Mouse (Mus musculus) thymus, postnatal 36 days (tissue): Measurements from ENCODE around the gene Ephb4.

ENCODE experiments used
- DNase-seq, 2 experiments: peaks; one replicate each; pipeline ENCODE4 v3.0.0; 2022; ENCODE audit warnings: mixed read lengths in 2 of 2

Gene Ephb4

DNA sequence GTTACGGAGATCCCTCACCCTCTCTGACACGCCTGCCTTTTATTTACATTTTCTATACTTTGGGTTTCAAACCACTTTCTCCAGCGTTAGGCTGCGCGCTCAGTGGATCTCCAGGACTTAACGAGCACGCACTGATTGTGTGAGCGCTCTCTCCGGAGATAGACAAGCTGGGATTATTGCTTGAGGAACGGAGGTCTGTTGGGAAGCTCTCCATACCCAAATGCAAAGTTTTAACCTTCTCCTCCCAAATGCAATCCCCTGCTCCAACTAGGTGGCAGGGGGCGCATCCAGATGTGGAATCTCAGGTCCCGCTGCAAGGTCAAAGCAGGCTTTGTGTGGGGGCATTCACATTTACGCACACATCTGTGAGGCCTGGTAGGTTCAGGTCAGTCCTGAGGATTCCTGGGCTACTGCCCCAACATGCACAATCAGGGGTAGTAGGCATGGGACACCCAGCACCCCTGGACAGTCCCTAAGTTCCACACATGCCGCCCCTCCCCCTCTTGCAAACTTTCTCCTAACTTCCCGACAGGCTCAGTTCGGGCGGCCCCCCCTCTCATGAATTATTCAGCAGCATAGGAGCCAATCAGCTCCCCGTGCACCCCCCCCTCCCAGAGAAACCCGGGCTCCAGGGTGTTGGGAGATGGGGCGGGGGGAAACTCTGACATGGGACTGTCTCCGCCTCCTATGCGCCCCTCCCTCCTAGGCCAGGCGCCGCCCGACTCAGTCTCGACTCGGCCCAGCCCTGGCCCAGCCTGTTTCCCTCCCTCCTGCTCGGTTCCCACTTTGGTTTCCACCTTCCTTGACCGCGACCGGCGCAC lies at the start of gene Ephb4:
Ephb4 (plus strand) TSS at position 726 of the 821 bp plus-strand sequence.
- no peak for DNase-seq

DNA sequence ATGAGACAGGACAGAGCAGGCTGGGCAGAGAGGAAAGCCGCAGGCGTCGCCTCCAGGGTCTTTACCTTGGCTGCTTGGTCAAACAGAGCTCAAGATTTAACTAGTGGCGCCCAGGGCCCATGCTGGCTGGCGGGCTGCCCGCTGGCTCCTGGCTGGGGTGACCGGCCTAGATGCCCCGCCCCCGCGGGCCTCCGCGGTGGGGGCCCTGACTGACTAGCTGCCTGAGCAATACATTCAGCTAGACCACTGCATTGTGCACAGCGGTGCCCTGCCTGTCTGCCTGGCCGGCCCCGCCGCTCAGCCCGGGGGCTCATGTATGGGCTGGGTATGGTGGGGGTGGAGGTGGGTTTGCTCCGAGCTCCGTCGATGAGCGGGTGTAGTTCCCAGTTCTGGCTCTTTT lies 48.7 kb upstream of the Ephb4 start:
- no peak for DNase-seq

DNA sequence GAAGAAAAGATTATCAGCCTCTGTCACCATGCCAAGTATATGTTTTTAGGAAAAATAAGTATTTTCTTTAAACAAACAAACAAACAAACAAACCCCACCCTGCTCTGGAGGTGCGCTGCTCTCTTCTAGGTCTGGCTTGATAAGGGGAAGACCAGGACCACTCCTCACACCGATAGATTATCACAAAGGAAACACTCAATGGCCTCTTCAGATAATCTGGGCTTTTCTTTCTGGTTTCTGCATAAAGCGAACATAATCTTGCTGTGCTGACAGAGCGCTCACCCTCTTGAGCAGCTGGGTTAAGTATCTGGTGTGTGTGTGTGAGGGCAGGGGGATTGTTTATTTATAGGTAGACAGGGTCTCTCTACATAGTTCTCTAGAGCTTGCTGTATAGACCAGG lies 46.3 kb upstream of the Ephb4 start:
- DNase-seq = no peak

DNA sequence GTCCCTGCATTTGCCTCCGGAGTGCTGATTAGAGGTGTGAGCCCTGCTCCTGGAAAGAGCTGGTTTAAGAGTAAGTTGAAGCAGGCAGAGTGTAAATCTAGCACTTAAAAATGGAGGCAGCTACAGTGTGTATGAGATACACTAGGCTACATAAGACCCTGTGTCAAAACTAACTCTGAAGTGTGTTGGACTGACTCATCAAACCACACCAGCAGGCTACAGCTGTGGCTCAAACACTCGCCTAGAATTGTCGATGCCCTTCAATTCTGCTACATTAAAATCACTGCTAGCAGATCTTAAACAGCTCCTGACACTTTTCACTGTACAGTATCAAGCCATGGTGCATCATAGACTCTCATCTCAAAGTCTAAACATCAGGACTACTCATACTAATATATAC lies 45.7 kb upstream of the Ephb4 start:
- DNase-seq = no peak

DNA sequence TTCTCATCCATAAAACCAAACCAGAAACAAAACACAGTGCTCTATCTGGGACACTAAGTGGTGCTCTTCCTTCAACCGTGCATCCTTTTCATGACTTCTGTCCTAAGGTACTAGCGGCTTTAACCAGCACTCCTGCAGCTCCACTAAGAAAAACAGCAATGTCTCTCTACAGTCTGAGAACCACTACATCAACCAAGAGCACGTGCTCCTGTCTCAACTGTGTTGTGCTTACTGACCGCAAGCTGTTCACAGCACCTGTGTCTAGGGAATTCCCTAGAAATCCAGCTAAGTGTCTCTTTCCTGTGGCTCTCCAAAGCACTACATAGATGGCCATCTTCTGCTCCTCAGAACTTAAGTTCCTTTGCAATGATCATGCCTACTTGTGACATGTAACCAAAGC lies 45.1 kb upstream of the Ephb4 start:
- no peak for DNase-seq

DNA sequence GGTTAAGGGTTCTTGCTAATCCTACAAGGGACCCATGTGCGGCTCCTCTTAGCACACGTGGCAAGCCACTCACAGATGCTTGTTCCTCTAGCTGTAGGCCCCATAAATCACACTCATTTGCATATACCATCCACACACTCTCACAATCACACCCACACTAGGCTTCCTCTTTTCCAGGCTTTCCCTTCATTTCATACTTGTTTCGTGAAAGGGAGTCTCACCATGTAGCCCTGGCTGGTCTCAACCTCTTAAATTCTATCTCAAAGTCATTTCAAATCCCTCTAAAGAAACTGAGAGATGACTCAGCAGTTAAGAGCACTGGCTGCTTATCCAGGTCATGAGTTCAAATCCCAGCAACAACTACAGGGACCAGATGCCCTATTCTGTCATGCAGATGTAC lies 44.1 kb upstream of the Ephb4 start:
- DNase-seq = no peak

DNA sequence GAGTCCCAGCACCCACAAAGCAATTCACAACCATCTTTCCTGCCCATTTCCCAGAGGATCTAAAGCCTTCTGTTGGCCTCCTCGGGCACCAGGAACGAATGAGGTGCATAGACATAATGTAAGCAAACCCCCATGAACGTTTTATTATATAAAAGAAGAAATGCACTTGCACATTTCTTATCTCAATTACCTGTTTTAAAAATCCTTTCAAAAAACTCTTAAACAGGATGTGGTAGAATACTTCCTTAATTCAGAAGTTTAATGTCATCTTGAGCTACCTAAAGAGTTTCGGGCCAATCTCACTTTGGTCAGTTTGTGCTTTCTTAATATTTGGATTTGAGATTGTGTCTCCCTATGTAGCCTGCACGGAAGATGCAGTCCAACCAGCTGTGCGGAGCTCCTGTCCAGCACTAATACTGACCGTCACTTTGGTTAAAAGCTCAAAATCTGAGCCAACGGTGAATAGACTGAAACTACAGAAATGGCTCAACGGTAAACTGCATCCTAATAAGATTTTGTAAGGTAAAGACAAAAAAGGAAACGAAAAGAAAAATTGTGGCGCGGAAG lies 43.4 kb upstream of the Ephb4 start:
- no peak for DNase-seq

DNA sequence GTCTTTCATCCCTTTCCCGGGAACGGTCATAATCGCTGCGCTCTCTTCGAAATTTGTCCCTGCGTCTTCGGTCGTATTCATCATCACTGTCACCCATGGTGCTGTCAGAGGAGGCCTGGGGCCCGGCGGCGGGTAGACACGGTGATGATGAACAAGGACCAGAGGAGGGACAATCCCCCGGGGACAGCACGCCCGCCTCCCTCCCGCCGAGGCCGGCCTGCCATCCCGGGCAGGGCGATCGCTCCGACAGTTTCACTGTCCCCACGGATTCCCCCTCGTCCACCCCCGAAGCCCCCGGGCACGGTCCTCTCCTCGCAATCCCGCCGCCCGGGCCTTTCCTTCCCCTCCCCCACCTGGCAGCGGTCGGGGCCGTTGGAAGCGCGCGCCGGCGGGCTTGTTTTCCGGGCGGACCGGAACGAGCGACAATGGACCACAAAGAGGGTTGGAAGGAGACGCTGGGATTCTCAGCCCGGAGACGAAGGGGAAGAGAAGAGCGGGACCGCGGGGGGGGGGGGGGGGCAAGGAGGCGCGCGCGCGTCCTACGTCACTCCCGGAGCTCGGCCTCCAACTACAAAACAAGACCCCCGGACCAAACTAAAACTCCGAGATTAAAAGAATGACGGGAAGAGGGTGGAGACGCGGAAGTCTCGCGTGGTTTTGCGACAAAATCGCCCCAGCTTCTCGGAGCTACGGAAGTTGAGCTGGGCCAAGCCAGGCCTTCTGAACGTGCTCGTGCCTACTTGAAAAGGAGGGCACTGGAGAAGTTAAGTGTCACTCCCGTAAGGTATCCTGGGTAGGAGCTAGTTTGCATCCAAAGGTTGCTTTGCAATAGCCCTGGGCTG lies 42.6 kb upstream of the Ephb4 start, which contains the start of gene Srrt:
Srrt (minus strand) TSS at position 604 of the 842 bp plus-strand sequence.
- DNase-seq = peak; percentile 89 to 94

DNA sequence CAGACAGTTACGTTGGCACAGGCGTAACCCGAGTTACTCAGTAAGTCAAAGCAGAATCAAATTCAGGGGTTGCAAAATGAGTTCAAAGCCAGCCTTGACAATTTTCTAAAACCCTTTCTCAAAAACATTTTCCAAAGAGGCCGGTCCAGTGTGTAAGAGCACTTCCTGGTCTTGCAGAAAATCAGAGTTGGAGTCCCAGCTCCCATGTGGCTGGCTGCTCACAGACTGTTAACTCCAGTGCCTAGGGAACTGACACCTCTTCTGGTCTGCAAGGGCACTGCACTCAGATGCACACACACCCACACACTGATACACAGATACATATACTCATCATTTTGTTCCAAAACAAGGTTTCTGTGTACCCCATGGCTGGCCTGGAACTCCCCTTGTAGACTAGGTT lies 41.6 kb upstream of the Ephb4 start:
- no peak for DNase-seq

DNA sequence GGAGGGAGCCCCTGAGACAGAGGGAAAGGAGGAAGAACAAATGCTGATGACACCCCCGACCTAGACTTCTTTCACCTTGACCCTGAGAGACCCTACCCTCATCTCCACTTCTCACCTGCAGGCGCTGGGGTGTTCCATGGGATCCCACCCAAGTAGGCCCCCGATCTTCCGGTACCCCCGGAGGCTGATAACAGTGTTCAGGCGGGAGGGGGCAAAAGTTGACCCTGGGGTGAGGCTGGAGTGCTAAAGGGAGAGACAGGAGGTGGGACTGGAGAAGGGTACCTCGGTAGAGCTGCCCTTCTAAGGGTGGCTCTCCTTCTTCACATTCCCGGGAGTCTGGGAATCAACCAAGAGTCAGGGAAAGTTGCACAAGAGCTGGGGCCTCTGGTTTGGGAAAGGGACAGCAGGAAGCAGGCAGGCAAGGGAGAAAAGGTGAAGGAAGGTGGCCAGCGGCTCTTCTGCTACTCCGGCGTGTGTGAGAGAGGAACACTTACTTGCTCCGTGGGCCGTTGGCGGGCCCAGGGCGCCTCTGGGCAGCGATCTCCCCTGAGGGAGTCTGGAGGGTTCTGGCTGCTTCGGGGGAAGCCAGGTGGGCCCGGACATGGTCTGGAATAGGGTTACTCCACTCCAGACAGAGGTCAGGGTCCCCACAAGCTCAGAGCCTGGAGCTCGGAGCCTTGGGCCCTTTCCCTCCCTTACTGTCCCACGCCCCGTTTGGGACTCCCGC lies 36.3 kb upstream of the Ephb4 start:
- DNase-seq = no peak

DNA sequence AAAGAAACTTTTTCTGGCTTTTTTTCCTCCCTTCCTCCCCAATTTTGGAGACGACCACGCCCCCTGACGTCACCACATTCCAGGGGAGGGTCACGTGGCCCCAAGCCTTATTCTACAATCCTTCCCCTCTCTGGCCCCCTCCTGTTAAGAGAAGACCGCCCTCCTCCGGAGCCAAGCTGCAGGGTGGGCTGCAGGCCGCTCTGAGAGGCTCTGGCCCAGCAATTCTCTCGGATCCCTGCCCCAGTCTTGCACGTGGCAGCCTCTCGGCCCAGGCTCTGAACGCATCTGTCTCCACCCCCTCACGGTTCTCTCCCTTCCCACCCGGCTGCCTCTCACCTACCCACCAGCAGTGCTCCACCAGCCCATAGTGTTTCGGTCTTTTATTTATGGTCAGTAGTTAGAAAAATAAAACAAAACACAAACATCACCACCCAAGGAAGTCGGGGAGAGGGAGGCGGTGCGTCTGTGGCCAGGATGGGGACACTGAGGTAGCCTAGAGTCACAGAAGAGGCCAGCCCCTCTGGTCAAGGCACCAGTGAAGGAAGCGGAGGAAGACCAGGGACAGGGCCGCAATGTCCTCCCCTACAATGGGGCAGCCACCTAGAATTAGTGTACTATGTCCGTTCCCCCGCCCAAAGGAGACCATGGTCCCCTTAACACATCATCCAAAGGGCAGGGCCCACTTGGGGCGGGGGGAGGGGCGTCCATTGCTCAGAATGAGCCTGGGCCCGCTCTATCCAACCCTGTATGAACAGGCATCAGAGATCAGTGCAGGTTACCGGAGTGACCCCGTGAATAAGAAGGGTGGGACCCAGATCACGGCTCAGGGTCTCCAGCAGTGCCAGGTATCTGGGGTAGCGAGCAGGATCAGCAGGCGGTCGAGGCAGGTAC lies 35.5 kb upstream of the Ephb4 start, which contains the start of gene Trip6:
Trip6 (minus strand) TSS at position 212 of the 891 bp plus-strand sequence.
- DNase-seq = peak in 1 of 2 experiments; percentile 36

DNA sequence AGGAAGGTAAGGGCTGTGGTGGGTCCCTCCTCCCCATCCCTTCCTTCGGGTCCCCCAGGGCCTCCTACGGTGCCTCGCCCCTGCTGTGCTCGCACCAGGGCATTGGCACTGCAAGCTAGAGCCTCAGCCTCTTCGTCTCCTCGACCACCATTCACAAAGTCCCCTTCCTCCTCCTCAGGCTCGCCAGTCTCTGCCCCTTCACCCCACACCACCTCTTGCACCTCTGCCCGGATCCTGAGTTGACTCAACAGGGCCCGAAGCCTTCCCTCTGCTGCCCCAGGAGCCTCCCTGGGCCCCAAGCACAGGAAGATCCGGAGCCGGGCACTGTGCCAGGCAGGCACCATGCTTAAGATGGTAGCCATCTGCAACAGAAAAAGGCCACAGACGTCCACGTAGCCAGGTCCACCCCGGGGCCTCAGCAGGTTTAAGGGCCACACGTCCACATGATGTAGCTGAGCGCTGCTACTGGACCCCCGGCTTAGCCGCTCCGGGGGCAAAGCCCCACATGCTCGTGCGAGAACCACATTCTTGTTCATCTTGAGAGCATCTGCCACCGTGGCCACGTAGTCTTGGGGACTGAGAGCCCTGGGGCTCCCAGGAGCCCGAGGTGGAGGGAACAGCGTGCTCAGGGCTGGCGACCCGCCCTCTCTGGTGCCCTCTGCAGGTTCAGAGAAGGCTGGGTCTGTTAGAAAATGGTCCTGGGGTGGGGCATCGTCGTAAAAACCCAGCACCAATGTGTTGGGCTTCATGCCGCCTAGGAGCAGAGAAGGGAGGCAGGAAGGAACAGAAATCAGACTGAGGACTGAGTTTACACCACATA lies 34.6 kb upstream of the Ephb4 start:
- peak; percentile 48 to 54 for DNase-seq

DNA sequence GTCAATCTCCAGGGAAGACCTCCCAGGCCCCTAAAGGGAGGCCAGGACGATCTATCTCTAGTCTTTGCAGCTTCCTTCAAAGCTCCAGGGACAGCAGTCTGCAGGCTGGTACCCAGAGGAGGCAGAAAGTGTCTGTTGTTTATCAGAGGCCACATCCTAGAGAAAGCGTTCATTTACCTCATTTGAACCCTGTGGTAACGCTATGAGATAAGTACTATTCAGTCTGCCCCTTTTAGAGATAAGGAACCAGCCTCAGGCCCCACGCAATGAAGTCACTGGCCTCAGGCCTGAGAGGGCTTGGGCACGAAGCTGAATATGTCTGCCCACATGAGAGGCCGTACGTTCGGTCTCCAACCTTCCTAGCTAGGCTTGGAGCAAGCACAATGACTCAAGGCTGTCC lies 32.5 kb upstream of the Ephb4 start:
- no peak for DNase-seq

DNA sequence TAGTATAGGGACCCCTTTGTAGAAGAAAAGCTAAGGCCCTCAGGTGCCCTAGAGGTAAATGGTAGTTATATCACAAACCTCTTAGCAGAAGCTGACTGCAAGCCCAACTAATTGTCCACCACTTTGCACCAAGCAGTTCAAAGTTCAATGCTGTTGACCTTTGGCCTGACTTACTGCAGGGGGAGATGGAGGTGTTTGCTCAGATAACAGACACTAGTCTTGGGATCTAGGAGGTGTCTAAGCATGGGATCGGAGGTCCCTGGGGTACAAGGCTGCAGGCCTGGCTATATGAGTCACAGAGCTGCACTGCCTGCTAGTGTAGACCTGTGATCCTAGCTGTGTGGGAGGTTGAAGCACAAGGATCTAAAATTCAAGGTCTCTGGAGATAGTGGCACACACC lies 31.3 kb upstream of the Ephb4 start:
- no peak for DNase-seq

DNA sequence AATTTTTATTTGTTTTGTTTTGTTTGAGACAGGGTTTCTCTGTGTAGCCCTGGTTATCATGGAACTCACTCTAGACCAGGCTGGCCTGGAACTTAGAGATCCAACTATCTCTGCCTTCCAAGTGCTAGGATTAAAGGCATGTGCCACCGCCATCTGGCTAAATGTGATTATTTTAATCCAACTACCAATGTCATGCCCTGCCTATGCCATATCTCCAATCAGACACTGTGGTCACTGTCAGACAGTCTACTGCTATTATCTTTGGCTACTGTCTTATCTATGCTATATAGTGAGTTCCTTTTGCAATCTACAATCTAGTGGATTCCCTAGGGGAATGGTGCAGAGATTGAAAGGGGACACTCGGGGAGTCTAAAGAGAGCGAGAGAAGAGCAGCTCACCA lies 28.9 kb upstream of the Ephb4 start:
- no peak for DNase-seq

DNA sequence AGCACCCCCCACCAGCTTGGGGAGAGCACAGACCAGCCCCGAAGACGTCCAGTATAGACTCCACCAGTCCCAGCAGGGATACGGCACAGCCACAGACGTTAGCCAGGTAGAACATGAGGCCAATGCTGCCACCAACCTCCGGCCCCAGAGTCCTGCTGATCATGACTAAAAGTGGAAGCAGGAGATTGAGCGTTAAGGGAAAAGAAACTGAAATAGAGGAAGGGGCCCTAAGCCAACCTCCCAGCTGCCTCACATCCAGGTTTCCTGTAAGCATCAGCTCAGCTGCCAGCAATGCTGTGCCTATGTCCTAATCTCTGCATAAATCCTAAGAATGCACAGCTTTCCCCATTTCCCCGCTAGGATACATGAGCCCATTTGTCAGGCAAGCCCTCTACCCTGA lies 19.0 kb upstream of the Ephb4 start:
- no peak for DNase-seq

DNA sequence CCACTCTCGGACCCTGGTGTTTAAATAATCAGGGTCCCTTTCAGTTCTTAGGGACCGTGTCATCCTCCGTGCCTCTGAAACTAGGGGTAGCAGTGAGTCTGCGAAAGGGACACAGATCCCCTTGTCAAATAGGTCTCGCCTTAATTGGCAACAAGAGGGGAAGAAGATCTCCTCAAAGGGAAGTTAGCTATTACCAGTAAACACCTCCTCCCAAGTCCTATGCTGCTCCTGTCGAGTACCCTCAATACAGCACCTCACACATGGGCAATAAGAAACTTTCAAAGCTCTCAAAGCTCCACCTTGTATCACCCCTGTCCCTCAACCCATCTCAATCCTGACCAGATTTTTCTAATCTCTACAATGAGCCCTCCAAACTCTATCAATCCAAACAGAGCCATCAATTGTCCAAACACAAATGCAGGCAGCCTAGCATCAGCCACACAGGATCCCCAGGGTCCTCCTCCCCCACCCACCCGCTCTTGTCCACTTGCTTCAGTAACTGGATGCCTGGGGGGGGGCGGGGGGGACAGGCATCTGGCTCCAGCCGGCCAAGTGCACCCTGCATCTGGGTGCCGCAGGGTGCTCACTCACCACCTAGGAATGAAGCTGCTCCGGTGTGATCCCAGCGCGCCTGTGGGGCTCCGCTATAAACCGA lies 16.9 kb upstream of the Ephb4 start:
- no peak for DNase-seq

DNA sequence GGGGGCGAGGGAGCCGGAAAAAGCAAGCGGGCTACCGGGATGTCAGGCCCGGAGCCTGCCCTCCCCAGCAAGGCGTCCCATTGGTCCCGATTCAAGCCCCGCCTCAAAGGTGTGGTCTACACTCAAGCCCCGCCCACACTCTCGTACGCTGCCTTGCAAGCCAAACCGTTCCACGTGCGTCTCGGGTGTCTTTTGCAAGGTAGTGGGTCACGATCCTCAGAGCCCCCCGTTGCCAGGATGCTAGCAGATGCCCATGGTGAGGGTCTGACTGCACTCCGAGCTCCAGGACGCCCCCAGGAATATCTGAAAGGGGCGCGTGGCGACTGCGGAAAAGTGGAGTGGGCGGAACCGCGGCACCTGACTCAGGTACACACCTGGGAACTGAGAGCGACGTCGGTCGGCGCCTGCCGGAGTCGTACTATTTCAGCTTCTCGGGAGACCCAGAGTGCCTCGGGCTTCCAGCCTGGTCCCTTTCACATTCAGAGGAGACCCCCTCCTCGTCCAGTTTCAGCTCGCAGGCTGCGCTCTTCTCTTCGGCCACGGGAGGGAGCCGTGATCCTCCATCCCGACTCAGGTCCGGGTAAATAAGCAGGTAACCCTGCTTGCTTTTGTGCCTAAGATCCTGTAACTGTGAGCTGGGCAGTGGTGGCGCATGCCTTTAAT lies 16.3 kb upstream of the Ephb4 start, which contains the start of gene Slc12a9:
Slc12a9 (minus strand) TSS at position 86 of the 663 bp plus-strand sequence.
- DNase-seq = peak; percentile 96 to 97

DNA sequence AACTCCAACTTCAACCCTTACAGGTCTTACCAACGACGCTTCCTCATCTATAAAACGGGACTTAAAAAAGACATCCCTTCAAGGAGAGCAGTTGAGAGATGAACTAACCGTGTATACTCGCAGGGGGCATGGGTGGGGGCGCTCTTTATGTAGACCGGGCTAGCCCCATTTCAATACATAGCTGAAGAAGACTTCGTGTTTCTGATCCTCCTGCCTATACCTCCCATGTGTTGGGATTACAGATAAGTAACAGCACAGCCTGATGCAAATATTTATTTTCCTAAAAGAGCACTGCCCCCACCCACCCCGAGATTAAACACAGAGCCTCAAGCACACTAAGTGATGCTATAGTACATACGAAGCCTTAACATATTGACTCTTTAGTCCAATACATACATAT lies 15.6 kb upstream of the Ephb4 start:
- DNase-seq = no peak

DNA sequence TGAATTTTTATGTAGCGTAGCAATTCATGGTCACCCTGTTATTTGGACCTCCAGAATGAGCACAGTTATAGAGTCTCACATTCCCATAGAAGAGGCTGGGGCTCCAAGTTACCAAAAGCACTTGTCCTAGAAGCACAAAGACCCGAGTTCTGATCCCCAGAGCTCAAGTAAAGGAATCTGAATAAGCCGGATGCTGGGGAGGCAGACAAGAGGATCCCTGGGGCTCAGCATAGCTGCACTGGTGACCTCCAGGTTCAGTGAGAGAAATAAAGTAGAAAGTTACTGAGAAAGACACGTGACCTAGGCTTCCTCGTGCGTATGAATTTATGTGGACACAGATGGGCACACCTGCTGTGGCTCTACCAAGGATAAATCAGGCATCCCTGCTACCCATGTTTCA lies 14.8 kb upstream of the Ephb4 start:
- no peak for DNase-seq
